Mouse (Mus musculus): Measurements from ENCODE around the gene Gm17364.

DNA sequence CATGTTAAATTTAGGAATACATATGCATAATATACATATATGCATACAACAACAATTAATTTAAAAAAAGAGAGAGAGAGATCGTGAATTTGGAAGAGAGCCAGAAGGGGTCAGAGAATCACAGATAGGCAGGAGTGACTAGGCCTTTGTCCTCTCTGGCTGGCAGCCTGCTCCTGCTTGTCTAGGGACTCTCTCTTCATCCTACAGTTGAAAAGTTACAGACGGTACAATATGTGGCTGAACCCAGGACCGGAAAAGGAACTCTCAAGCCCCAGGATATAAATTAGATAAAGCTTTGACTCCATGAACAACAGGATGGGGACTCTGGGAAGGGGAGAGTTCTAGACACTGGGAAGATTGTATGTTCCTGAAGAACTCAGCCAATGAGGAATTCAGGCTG is 12.5 kb upstream of the Gm17364 start:
- no peak for TF ChIP-seq POLR2A (IDR thresholded peaks at IDR 0.05; ENCODE audit: extremely low read depth, insufficient read depth, low read length)
- no peak for TF ChIP-seq CTCF (IDR thresholded peaks at IDR 0.05; ENCODE audit: extremely low read depth, insufficient read depth, low read length)

Data from cortical plate, adult 2 months (tissue).